Mouse (Mus musculus): ENCODE results near the gene Numa1. TPM values are rescaled to one million over a fixed set of nuclear protein-coding genes. Genes with fewer than 3 reads are reported as not detected.
"Not testable (repeated sequence)": the region's sequence is repeated elsewhere in the genome, so short reads cannot be mapped to it uniquely, and the experiment has no call there.

Numa1 gene
- polyA plus RNA-seq, 1 experiment from 2014 or later: 39.9 TPM

- no peaks in the 10 kb centered on the region for H3K4me1 ChIP-seq (ENCODE audit: control insufficient read depth, insufficient read depth, low read length)
- no peak overlapping the region for H3K4me3 ChIP-seq (ENCODE audit: low read length)
- no peaks in the 10 kb centered on the region for H3K27me3 ChIP-seq (replicated peaks; ENCODE audit: control insufficient read depth, insufficient read depth, low read length)
- WGBS: 91% methylated on average over 2 of the region's 2 CpGs
- H3K36me3 ChIP-seq (ENCODE audit: control insufficient read depth, insufficient read depth, low read length): peaks cover 21% of the 10 kb centered on the region
- H3K4me2 ChIP-seq (ENCODE audit: low read depth, low read length): no peak overlapping the region
- no peaks in the 10 kb centered on the region for H3K9me3 ChIP-seq (ENCODE audit: control insufficient read depth, low read length)
- no peak for ATAC-seq
- no peak overlapping the region for H3K27ac ChIP-seq (ENCODE audit: low read length)
- no peak overlapping the region for H3K9ac ChIP-seq (ENCODE audit: low read depth, low read length)
Observed at GRCm38 (mm10) chr7:102035534-102035933, 101.6 kb downstream of the Numa1 start.

GRCm38 (mm10) chr7:102037318-102037717 is 103.4 kb downstream of the Numa1 start:
- H3K36me3 ChIP-seq (ENCODE audit: control insufficient read depth, insufficient read depth, low read length): peaks cover 21% of the 10 kb centered on the region
- ATAC-seq: no peak

GRCm38 (mm10) chr7:102042314-102042713 is 108.4 kb downstream of the Numa1 start:
- Histone ChIP-seq H3K4me3 (ENCODE audit: low read length) (no peak overlapping the region), H3K4me2 (ENCODE audit: low read depth, low read length) (no peak overlapping the region), H3K4me1 (ENCODE audit: control insufficient read depth, insufficient read depth, low read length) (no peaks in the 10 kb centered on the region), H3K27ac (ENCODE audit: low read length) (no peak overlapping the region), H3K27me3 (replicated peaks; ENCODE audit: control insufficient read depth, insufficient read depth, low read length) (no peaks in the 10 kb centered on the region), H3K9me3 (ENCODE audit: control insufficient read depth, low read length) (no peaks in the 10 kb centered on the region), H3K9ac (ENCODE audit: low read depth, low read length) (no peak overlapping the region), H3K36me3 (ENCODE audit: control insufficient read depth, insufficient read depth, low read length) (peaks cover 11% of the 10 kb centered on the region; the same call in 1 of the 2 replicates)
- 59% methylated on average over 2 of the region's 2 CpGs for WGBS
- ATAC-seq: no peak

More at GRCm38 (mm10) chr7:102037318-102037717, 103.4 kb downstream of the Numa1 start:
- Histone ChIP-seq H3K27me3 (replicated peaks; ENCODE audit: control insufficient read depth, insufficient read depth, low read length) (no peaks in the 10 kb centered on the region), H3K4me2 (ENCODE audit: low read depth, low read length) (no peak overlapping the region), H3K4me1 (ENCODE audit: control insufficient read depth, insufficient read depth, low read length) (no peaks in the 10 kb centered on the region), H3K4me3 (ENCODE audit: low read length) (no peak overlapping the region), H3K27ac (ENCODE audit: low read length) (no peak overlapping the region), H3K9me3 (ENCODE audit: control insufficient read depth, low read length) (no peaks in the 10 kb centered on the region), H3K9ac (ENCODE audit: low read depth, low read length) (no peak overlapping the region)
- WGBS: 87% methylated on average over 3 of the region's 3 CpGs

- not testable (repeated sequence) for H3K36me3 ChIP-seq (ENCODE audit: control insufficient read depth, insufficient read depth, low read length); H3K9me3 ChIP-seq (ENCODE audit: control insufficient read depth, low read length); ATAC-seq; H3K4me2 ChIP-seq (ENCODE audit: low read depth, low read length); H3K27ac ChIP-seq (ENCODE audit: low read length); H3K4me1 ChIP-seq (ENCODE audit: control insufficient read depth, insufficient read depth, low read length); H3K9ac ChIP-seq (ENCODE audit: low read depth, low read length); H3K4me3 ChIP-seq (ENCODE audit: low read length); H3K27me3 ChIP-seq (replicated peaks; ENCODE audit: control insufficient read depth, insufficient read depth, low read length)
Observed at GRCm38 (mm10) chr7:102048524-102048923, 114.6 kb downstream of the Numa1 start.

- Histone ChIP-seq H3K27ac (ENCODE audit: low read length) (no peak overlapping the region), H3K4me3 (ENCODE audit: low read length) (no peak overlapping the region), H3K27me3 (replicated peaks; ENCODE audit: control insufficient read depth, insufficient read depth, low read length) (no peaks in the 10 kb centered on the region), H3K36me3 (ENCODE audit: control insufficient read depth, insufficient read depth, low read length) (no peaks in the 10 kb centered on the region), H3K9me3 (ENCODE audit: control insufficient read depth, low read length) (no peaks in the 10 kb centered on the region), H3K9ac (ENCODE audit: low read depth, low read length) (no peak overlapping the region), H3K4me1 (ENCODE audit: control insufficient read depth, insufficient read depth, low read length) (peaks cover 21% of the 10 kb centered on the region), H3K4me2 (ENCODE audit: low read depth, low read length) (no peak overlapping the region)
- 79% methylated on average over 3 of the region's 3 CpGs for WGBS
- ATAC-seq: no peak
Observed at GRCm38 (mm10) chr7:102061353-102061752, 127.4 kb downstream of the Numa1 start.

- no peak overlapping the region for H3K4me3 ChIP-seq (ENCODE audit: low read length)
- H3K36me3 ChIP-seq (ENCODE audit: control insufficient read depth, insufficient read depth, low read length): no peaks in the 10 kb centered on the region
- no peaks in the 10 kb centered on the region for H3K27me3 ChIP-seq (replicated peaks; ENCODE audit: control insufficient read depth, insufficient read depth, low read length)
- H3K9me3 ChIP-seq (ENCODE audit: control insufficient read depth, low read length): no peaks in the 10 kb centered on the region
- H3K4me1 ChIP-seq (ENCODE audit: control insufficient read depth, insufficient read depth, low read length): peaks cover 24% of the 10 kb centered on the region
- 0 out of 2 replicates have a peak overlapping the region, but pooled peaks have one; percentile 5 for H3K27ac ChIP-seq (ENCODE audit: low read length)
- H3K9ac ChIP-seq (ENCODE audit: low read depth, low read length): no peak overlapping the region
- peak overlapping the region; percentile 28; the same call in 1 of the 2 replicates for H3K4me2 ChIP-seq (ENCODE audit: low read depth, low read length)
- 70% methylated on average over 1 of the region's 1 CpGs for WGBS
- peak; percentile 42 for ATAC-seq
Observed at GRCm38 (mm10) chr7:102062203-102062602, 128.3 kb downstream of the Numa1 start.

GRCm38 (mm10) chr7:102063891-102064290 is 130.0 kb downstream of the Numa1 start:
- H3K27ac ChIP-seq (ENCODE audit: low read length): peak overlapping the region; percentile 42; the same call in 1 of the 2 replicates
- peak overlapping the region; percentile 57 for H3K4me3 ChIP-seq (ENCODE audit: low read length)
- ATAC-seq: no peak
- 0 out of 2 replicates have a peak overlapping the region, but pooled peaks have one; percentile 59 for H3K9ac ChIP-seq (ENCODE audit: low read depth, low read length)
- H3K36me3 ChIP-seq (ENCODE audit: control insufficient read depth, insufficient read depth, low read length): no peaks in the 10 kb centered on the region
- H3K4me2 ChIP-seq (ENCODE audit: low read depth, low read length): peak overlapping the region; percentile 58
- no peaks in the 10 kb centered on the region for H3K27me3 ChIP-seq (replicated peaks; ENCODE audit: control insufficient read depth, insufficient read depth, low read length)
- H3K9me3 ChIP-seq (ENCODE audit: control insufficient read depth, low read length): no peaks in the 10 kb centered on the region
- peaks cover 24% of the 10 kb centered on the region for H3K4me1 ChIP-seq (ENCODE audit: control insufficient read depth, insufficient read depth, low read length)
- 70% methylated on average over 9 of the region's 9 CpGs for WGBS

Other genes starting within 250 kb of the Numa1 start
- 2.2 and 2.4 TPM in 2 replicates for gene Phox2a, start 115.8 kb upstream of the Numa1 start, polyA plus RNA-seq (2015; fragmentation: Nextera tagmentation; extraction: Ambion mirVana)
- gene Inppl1, start 95.9 kb upstream of the Numa1 start, polyA plus RNA-seq (2015; fragmentation: Nextera tagmentation; extraction: Ambion mirVana): 27.2 and 28.2 TPM in 2 replicates
- gene Folr2, start 76.9 kb upstream of the Numa1 start, polyA plus RNA-seq (2015; fragmentation: Nextera tagmentation; extraction: Ambion mirVana): 2.6 and 3.2 TPM in 2 replicates
- gene Anapc15, start 70.4 kb upstream of the Numa1 start, polyA plus RNA-seq (2015; fragmentation: Nextera tagmentation; extraction: Ambion mirVana): 61.0 and 66.3 TPM in 2 replicates
- 201 and 253 TPM in 2 replicates for gene Folr1, start 63.3 kb upstream of the Numa1 start, polyA plus RNA-seq (2015; fragmentation: Nextera tagmentation; extraction: Ambion mirVana)
- gene Lamtor1, start 28.2 kb upstream of the Numa1 start, polyA plus RNA-seq (2015; fragmentation: Nextera tagmentation; extraction: Ambion mirVana): 236 and 245 TPM in 2 replicates
- 0.24 and 0.28 TPM in 2 replicates for gene Tomt, start 27.8 kb upstream of the Numa1 start, polyA plus RNA-seq (2015; fragmentation: Nextera tagmentation; extraction: Ambion mirVana)
- gene Lrrc51, start 216 bp upstream of the Numa1 start, polyA plus RNA-seq (2015; fragmentation: Nextera tagmentation; extraction: Ambion mirVana): 9.7 and 10.1 TPM in 2 replicates
- gene Il18bp, start 84.6 kb downstream of the Numa1 start, polyA plus RNA-seq (2015; fragmentation: Nextera tagmentation; extraction: Ambion mirVana): 1.9 and 2.1 TPM in 2 replicates
- 33.0 and 35.5 TPM in 2 replicates for gene Rnf121, start 131.4 kb downstream of the Numa1 start, polyA plus RNA-seq (2015; fragmentation: Nextera tagmentation; extraction: Ambion mirVana)
- gene Xndc1, start 131.4 kb downstream of the Numa1 start, polyA plus RNA-seq (2015; fragmentation: Nextera tagmentation; extraction: Ambion mirVana): 17.7 and 21.6 TPM in 2 replicates
- 0.47 and 0.48 TPM in 2 replicates for gene Xntrpc, start 131.6 kb downstream of the Numa1 start, polyA plus RNA-seq (2015; fragmentation: Nextera tagmentation; extraction: Ambion mirVana)
- gene Trpc2, start 149.0 kb downstream of the Numa1 start, polyA plus RNA-seq (2015; fragmentation: Nextera tagmentation; extraction: Ambion mirVana): not detected in 2 replicates
- gene Art1, start 167.6 kb downstream of the Numa1 start, polyA plus RNA-seq (2015; fragmentation: Nextera tagmentation; extraction: Ambion mirVana): 0.18 and 0.22 TPM in 2 replicates
- 0.48 and 0.77 TPM in 2 replicates for gene Art5, start 175.4 kb downstream of the Numa1 start, polyA plus RNA-seq (2015; fragmentation: Nextera tagmentation; extraction: Ambion mirVana)
- 0.09 and 0.10 TPM in 2 replicates for gene Chrna10, start 182.7 kb downstream of the Numa1 start, polyA plus RNA-seq (2015; fragmentation: Nextera tagmentation; extraction: Ambion mirVana)

Measured in intestine, embryonic 16.5 days (tissue).